Mouse (Mus musculus) testis, postnatal 10 days (tissue): ENCODE measurements around the gene Gsdma3.

Experiments
- DNase-seq: peaks from one replicate; pipeline ENCODE4 v3.0.0; 2021; ENCODE audit warnings: low spot score

The Gsdma3 gene

DNA sequence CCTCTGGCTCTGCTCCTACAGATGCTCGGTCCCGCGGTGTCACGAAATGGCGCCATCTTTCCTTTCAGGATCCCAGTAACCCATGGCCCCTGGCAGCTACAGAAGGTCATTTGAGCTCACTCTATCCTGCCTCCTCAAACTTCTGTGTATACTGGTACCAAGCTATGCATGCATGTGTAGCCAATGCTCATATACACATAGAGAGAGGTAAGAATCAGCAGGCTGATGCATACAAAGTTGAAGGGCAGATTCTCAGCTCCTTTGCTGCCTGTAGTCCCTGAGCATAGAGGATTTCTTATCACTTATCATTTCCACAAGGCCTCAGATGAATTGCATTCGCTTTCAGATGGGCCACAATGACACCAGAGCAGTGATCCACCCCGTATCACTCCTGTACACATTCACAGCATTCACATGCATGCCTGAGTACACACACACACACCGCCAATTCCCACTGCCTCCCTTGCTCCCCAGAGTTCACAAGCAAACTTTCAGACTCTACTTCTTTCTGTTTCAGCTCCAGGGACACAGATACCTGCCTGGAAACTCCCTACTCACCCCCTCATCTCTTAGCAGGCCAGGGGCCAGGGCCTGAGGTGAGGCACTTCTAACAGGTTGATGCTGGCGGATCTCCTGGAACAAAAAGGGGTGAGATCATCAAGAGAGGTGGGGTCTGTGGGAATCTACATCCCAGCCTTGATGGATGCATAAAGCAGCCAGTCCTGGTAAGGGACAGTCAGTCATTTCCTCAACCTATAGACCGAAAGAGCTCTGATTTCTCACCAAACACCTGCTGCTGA is at the start of gene Gsdma3, which contains the start of gene Gm12355:
Gene Gsdma3, plus strand, starts transcription at position 750 of the 800 bp plus-strand sequence.
Gene Gm12355, minus strand, starts transcription at position 51 of the 800 bp plus-strand sequence.
- DNase-seq: no peak

DNA sequence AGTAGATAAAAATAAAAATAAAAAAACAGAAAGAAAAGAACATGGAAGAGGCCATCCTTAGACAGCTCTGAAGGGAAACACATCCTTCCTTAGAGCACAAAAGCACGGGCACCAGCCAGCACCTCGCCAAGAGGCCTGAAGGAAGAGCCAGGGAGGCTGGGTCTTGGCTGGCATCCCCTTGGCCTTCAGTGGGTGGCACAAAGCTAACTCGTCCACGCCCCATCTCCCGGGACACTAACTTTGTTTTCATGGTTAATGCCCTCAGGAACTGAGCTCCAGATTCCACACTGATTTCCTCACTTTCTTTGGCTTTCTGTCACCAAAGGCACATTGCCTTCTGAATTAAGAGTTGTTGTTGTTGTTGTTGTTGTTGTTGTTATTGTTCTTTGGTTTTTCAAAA is 48.4 kb upstream of the Gsdma3 start:
- DNase-seq: no peak

DNA sequence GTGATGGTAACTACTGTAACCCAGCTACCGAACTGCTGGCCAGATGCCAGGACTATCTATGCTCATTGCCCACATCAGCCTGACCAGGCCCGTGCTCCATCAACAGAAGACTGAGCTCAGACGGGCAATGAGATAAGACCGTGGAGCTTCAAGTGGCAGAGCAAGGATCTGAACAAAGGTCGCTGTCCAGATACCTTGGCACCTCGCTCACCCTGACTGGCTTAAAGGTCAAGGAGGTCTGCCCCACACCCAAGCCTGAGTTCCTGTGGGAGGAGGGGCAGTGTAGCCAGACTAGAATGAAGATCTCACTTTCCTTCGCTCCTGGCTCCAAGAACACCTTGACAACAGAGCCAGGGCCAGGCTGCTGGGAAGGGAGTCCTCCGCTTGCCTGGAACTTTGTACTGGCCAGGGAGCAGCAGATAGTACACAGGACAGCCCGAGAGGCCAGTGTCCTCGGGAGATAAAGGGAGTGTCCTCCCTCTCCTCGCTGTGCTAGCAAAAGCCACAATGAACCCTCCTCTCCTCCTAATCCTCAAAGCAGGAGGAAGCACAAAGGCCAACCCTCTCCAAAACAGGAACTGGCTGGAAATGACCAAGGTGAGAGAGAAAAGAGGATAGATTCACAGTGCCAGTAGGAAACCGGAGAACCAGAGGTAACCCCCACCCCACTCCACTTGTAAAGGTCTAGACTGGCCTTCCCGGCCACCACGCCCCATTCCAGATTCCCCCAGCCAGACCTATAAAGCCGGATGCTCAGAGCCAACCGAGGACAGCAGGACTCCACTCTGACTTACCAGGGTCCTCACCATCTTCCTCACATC is 45.6 kb upstream of the Gsdma3 start:
- peak; percentile 69 for DNase-seq

DNA sequence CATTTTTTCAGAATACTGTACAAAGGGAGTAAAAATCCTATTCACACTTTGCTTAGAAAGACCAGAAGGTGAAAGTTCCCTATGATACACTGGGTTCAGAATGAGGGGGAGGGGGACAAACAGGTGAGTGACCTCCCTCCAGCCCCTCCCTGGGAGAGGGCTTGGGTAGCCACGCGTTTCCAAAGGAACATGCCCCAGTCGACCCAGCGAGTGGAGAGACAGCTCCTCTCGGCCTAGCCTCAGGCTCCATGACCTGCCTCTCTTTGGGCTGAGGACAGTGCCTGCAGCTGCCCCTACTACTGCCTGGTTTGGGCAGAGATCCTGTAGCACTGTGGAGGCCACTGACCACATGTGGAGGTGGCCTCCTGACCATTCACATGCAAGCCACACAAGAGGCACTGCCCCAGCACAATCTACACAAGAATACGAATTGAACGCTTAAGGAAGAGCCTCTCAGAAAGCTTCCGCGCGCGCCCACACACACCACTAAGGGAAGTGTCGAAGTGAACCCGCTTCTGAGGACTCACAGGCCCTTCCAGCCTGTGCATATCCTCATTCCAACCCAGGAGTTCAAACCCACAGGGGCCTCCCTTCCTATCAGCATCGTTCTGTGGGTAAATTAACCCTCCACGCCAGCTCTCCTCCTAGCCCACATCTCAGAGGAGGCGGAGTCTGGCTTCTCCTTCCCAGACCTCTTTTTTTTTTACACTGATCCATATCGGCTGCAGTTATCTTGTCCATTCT is 44.7 kb upstream of the Gsdma3 start:
- DNase-seq: no peak

DNA sequence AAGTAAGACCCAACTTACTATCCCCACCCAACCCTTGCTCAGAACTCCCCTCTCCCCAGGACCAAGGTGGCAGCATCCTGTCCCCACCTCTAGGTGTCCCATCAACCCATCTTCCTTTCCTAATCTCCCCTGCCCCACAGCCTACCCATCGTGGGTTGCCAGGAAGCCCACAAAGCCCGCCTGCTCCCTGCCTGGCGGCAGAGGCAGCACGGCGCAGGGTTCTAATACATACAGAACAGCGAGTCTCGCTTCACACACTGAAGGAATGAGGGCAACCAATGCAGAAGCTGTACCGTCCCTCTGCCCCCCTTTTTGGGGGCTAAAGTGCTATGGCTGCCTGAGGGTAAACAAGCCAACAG is 44.2 kb upstream of the Gsdma3 start:
- DNase-seq: no peak

DNA sequence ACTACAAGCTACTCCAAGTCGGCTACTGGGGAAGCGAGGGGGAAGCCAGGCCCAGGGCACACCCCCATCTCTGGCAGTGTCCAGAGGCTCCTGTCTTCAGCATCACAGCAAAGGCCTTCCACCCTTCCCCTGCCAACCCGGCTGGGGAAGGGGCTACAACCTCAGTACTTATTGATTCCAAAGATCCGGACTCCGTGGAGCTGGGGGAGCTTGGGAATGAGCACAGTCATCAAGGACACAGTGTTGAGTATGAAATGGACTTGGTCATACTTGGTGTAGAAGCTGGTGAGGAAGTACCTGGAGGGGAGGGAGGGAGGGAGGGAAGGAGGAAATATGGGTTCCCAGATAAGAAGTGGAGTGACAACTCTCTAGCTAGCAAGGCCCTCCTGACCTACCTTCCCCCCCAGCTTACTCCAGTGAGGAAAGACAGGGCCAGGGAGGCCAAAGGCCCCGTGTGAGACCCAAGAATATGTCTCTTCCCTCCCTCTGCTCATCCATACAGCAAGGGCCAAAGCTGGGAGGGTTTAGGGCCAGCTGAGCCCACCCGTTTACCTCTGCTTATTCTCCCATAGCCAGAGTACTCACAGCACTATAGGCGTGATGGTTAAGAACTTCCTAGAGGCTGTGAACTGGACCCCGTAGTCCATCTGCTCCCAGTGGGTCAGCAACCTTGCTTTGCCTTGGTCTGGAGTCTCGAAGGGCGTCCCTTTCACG is 43.5 kb upstream of the Gsdma3 start:
- no peak for DNase-seq

GRCm38 (mm10) chr11:98583265-98583552 is 43.0 kb upstream of the Gsdma3 start:
- no peak for DNase-seq

- DNase-seq: no peak
These were observed 42.6 kb upstream of the Gsdma3 start for GRCm38 (mm10) chr11:98583571-98583970.

GRCm38 (mm10) chr11:98584146-98584545 is 42.0 kb upstream of the Gsdma3 start:
- no peak for DNase-seq

GRCm38 (mm10) chr11:98584629-98585177 is 41.5 kb upstream of the Gsdma3 start:
- DNase-seq: no peak

DNA sequence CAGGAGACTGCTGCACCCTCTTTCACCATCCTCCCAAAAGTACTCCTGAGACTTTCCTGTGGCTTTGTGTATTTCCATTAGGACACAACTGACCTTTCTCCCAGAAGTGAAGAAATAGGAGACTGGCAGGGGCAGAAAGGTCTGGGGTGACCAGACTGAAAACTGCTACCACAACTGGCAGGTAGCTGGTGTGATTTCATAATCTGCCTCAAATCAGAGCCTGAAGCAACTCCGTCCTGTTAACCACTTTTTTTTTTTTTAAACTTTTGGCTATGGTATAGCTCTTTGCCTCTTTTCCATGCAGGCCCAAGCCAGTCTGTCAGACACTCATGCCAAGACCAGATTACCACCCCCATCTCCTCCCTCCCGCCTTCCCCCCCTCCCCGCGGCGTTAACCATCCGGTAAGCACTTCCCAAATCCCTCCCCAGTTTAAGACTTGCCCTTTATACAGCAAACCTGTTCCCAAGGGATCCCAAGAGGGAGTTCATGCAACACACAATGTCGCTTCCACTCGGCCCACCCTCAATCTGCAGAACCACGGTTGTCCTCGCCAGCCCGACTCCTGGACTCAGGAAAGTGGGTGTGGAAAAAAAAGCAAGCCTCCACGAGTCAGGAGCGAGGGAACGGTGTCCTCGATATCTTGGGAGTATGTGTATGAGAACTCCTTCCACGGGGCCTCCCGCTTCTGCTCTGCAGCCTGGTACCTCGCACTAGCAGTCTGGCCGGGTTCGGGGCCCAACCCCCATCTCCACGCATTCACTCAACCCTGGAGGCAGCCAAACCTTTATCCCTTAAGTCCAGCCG is 39.9 kb upstream of the Gsdma3 start:
- DNase-seq: peak; percentile 70

GRCm38 (mm10) chr11:98586892-98587563 is 39.1 kb upstream of the Gsdma3 start, which contains the start of gene Ormdl3:
Ormdl3 (minus strand) TSS chr11:98587368.
- peak; percentile 99 for DNase-seq

DNA sequence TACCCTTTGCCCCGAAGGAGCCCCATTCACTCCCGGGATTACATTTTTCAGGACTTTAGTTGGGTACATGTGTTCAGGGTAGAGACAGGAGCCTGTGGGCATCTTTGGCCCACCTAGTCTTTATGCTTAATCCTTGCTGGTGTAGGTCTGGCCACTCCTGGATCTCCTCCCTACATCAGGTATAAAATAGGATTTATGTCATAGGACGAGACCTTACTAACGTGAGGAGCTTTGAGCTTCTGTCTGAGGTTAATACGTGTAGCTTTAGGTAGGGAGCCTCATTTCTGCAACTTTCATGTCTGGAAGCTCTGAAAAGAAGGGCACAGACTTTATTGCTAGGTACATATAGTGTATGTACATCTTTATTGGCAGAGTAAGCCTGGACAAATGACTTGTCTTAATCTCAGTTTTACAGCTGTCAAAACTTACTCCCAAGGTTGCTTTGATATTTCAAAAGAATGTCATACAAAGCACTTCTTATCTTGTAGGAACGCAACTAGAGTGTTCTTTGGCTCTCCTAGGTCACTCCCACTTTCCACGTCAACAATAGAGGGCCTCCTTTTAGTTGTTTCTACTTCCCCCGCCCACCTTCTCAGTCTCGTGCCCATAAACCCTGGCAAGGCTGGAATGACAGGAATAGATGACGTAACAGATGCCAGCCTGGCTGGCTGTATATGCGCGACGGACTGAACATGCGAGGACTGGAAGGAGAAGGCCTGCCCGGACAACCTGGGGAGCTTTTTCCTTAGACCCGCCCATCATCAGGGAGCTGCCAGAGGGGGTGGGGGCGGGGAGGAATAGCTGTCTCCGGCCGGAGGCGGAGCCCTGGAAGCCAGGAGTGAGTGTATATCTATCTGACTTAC is 38.2 kb upstream of the Gsdma3 start:
- DNase-seq: peak; percentile 81

DNA sequence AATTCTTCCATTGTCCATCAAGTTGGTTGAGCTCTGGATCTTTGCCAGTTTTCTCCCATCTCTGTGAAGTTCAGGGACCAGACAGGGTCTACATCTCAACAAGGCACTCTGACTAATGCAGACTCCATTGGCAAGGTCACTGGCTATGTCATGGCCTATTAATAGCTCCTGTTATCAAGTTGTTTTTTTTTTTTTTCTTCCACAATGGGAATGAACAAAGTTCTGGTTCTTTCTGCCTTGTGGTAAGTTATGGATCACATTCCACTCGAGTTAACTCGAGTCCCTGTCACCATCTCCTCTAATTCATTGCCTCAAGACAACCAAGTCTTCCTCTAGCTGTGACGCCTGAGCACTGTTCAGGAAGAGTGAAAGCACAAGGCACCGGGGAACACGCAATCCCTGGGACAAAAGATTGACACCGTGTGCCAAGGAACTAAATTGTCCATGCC is 37.3 kb upstream of the Gsdma3 start:
- DNase-seq: no peak

DNA sequence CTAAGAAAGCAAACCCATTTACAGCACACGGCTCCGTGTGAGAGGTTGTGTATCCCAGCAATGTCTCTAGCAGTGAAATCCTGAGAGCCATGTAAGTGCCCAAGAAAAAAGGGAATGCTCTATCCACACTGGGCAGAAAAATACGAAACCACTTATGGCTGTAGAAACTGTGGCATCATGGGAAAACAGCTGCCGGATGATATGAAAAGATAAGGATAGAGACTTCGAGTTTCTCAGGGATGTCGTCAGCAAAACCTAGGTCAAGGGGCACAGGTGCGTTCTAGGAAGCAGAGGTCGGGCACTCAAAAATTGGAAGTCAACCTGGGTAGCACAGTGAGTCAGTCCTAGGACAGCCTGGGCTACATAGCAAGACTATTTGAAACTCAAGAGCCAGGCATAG is 36.9 kb upstream of the Gsdma3 start:
- no peak for DNase-seq

DNA sequence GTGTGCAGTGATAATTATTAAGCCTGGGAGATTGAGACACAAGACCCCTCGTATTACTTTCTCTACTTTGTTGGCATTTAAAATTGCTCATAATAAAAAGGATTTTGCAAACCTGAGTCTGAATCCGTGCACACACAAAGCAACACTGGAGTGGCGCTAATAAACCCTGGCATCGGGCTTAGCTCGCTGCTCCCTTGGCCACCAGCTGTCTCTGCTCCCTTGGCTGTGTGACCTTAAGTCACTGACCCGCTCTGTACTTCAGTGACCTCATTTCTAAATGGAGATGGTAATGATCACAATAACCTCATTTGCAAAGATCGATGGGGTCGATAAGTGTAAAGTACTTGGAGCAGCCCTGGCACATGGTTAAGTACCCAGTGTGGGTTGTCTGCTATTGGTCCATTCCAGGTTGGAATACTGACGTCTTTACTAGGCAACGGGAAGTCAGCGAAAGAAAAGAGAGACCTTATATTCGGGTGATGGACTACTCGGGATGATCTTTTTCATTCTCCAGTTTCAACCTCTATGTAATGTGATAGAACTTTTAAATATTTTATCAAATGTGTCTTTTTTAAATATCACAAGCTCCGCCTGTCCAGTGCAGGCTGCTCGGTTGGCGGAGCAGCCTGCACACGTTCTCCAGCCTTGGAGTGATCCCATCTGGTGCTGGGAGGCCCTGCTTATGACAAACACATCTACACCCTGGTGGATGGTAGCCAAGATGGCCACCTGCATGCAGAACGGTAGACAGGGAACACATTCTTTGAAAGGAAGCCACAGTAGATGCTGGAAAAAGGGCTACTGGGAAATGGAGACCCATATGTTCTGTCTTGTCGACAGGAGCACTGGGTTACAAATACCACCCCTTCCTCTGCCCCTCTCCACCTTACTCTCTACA is 35.4 kb upstream of the Gsdma3 start:
- no peak for DNase-seq

DNA sequence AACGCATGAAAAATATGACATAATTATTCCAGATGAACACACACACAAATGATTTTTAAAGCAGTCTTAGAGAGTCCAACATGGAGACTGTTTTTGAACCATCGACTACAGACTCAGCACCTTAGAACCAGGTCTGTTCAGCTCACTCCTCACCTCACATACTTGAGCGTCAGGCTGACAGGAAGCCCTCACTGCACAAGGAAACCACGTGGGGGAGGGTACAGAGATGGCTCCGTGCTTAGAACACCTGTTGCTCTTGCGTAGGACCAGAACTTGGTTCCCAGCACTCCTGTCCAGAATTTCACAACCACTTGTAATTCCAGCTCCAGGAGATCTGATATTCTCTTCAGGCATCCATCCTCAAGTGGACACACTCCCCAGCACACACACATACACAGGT is 31.1 kb upstream of the Gsdma3 start:
- DNase-seq: no peak

- no peak for DNase-seq
These were observed 30.7 kb upstream of the Gsdma3 start for GRCm38 (mm10) chr11:98595473-98595872.
